Mouse (Mus musculus): ENCODE measurements around the gene E2f8.

GRCm38 (mm10) chr7:48888751-48889150 is 7.4 kb upstream of the E2f8 start:
- TF ChIP-seq CTCF (conservative IDR thresholded peaks at IDR 0.05; ENCODE audit: insufficient read depth, insufficient read length, low read depth, low read length) (no peak), POLR2A (IDR thresholded peaks at IDR 0.05; ENCODE audit: low read depth, low read length) (no peak)
